Mouse (Mus musculus): ENCODE measurements at regions not wholly inside any gene's neighbourhood (a gene's known extent, or its start where the extent isn't known, plus 50 kb on each side); places are given as distances from the start of the nearest gene placed in this dataset.

DNA sequence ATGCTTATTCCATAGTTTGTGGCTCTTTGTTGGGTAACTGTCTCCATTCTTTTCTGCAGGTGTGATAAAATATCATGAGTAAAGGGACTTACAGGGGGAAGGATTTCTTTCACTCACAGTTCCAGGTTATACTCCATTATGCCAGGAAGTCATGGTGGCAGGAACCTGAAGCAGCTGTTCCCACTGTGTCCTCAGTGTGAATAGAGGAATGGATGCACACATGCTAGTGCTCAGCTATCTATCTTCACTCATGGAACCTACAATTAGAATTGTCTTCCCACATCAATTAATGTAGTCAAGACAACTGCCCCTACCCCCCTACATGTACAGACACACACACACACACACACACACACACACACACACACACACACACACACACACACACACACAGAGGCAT lies 189.5 kb downstream of the Etaa1 start:
- DNase-seq, result no peak

DNA sequence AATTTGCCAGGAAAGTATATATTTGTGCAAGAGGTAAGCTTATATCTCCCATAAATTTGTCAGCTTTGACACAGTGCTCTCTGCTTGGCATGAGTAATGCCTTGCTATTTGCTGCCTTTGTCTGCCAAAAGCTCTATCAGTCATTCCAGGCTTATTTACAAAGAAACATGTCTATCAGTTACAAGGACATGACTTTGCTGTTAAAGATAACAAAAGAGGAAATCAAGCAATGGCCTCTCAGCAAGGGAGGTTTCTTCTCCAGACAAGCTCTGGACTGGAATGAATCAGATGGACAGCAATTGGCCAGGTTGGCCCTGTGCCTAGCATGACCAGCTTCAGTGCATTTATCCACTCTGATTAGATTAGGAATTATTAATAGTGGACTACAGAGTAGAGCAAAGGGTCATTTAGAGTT lies 185.3 kb downstream of the Etaa1 start:
- no peak for DNase-seq

DNA sequence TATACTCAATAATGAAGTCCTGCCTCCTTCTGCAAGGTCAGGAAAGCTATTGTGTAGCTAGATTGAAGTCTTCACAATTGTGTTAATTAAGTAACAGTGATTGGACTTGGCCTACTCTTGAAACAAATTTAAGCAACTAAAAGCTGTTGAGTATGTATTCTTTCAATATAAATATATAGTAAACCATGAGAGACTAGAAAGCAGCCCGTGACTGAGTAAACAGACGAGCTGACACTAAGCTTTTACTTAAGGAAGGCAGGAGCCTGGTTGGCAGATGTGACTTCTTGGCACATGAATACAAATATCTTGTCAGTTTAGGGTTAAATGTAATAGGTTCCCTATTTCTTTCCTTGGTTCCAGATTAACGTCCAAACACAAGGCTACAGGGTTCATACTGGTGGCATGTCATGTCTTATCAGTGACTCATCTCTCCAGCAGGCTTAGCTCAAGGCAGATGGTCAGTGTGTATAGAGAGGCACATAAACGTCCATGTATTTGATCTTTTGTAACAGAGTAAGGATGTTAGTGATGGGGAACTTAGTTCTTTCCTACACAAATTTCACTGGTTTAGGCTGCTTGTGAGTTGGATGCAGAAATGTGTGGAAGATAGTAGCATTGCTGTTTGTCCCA lies 184.7 kb downstream of the Etaa1 start:
- DNase-seq, result no peak

DNA sequence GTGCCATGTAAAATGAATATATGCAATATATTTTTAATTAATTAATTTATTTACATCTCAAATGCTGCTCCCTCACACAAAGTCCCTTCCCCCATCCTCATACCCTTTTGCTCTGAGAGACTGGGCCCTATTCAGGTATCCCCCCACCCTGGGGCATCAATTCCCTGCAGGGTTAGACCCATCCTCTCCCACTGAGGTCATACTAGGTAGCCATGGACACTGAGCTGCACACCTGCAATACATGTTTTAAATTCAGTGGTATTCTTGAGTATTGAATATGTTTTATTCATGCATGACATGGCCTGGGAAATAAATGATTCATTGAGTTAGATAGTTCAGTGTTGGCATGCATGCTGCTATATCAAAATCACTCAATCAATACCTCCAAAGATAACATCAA lies 156.0 kb downstream of the Etaa1 start:
- no peak for DNase-seq

DNA sequence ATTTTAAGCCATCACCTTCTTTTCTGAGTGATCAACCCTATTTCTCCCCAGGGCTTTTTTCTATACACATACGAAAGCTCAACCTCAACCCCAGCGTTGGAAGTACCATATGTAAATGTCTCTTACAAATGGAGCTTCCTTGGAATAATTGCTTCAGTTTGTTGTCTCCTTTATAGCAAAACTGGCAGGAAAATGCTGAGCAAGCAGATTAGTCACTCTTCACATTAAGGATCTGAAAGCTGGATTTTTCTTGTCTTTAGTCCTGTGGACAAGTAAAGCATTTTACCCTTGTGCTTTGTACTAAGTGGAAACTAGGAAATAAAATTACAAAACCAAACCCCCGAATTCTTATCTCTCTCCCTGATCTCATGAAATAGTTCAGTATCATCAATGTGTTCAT lies 145.8 kb downstream of the Etaa1 start:
- no peak for DNase-seq

DNA sequence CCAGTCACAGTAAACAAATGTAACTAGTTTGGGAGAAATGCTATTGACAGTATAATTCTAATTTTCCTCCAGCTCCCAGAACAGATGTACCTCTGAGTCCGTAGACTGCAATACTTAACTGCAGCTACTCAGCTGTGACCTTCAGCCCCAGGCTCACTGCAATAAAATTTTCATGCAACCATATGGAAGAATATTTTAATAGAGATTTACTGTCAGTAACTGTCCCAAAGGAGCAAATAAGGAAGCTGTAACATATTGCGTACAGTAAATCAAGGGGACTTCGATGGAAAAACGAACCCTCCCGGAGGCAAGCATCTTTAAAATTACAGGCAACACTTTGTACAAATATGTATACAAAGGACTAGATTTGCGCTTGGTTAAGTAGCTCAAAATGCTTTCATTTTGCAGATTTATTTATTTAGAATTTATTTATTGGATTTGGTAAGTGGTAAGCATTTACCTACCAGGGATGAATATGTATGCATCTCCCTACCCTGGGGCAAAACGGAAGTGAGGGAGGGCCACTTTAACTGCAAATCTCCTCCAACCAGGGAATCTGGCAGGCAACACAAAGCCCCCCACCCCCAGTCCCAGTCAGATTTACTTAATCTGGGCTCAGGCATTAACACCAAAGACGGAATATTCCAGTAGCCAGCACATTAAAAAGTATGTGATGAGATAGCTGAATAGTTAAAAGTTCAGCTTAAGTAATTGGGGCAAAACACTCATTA lies 141.7 kb downstream of the Etaa1 start:
- DNase-seq, result no peak

DNA sequence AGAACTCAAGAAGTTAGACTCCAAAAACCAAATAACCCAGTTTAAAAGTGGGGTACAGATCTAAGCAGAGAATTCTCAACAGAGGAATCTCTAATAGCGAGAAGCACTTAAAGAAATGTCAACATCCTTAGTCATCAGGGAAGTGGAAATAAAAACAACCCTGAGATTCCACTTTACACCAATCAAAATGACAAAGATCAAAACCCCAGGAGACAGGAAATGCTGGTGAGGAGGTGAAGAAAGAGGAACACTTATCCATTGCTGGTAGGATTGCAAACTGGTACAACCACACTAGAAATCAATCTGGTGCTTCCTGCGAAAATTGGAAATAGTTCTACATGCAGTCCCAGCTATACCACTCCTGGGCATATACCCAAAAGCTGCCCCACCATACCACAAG lies 111.0 kb downstream of the Etaa1 start:
- DNase-seq, result no peak

DNA sequence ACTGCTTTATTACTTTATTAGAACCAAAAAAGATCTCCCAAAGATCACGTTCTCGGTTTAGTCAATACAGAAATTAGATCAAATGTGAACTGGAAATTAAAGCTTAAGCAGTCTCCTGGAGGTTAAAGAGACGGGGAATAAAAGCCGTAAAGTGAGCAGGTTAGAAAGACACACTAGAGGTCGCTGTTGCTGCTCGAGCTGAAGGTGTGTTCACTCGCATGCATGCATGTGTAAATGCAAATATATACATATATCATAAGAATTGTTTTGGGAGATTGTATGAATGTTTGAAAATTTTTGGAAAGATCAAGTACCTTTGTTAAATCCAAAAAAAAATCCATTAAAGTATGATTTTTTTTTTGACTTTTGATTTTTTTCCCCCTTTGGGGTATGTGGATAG lies 101.3 kb downstream of the Etaa1 start:
- no peak for DNase-seq

DNA sequence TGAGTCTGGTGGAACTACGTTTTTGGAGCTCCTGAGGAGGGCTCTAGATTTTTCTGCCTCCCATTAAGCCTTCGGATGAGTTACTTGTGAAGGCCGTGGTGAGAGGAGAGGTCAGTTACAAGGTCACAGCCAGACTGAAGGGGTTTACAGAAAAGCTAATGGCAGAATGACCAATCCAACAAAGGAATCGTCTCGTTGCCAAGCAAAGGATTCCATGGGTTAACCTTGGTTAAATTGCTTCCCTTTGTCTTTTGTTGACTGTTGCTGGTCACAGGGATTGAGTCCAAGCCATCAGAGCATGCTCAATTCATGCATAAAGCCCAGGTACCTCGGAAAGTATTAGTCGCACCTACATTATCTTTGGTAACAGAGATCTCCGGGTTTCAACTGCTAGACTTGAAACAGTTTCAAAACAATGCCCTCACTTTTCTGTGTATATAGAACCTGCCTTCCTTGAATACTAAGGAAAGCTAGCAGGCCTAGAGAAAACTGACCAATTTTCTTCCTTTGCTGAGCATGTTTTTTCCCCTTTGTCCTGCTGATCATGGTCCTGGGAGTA lies 100.3 kb downstream of the Etaa1 start:
- no peak for DNase-seq

DNA sequence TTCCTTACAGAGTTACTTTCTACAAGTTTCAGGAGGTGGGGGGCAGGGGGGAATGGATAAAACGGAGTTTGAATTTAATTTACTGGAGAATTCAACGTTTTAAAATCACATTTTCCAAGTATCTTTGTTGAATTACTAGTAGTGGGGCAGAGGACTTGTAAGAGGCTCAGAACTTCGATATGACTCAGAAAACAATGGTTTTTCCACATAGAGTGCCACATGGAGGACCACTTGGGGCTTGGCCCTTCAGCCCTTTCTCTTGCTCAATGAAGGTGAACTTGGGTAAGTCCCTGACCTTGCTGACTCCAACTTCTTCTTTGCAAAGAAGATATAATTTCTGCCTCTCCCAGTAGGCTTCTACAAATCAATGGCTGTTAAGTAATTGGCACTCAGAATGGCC lies 99.8 kb downstream of the Etaa1 start:
- DNase-seq, result no peak

DNA sequence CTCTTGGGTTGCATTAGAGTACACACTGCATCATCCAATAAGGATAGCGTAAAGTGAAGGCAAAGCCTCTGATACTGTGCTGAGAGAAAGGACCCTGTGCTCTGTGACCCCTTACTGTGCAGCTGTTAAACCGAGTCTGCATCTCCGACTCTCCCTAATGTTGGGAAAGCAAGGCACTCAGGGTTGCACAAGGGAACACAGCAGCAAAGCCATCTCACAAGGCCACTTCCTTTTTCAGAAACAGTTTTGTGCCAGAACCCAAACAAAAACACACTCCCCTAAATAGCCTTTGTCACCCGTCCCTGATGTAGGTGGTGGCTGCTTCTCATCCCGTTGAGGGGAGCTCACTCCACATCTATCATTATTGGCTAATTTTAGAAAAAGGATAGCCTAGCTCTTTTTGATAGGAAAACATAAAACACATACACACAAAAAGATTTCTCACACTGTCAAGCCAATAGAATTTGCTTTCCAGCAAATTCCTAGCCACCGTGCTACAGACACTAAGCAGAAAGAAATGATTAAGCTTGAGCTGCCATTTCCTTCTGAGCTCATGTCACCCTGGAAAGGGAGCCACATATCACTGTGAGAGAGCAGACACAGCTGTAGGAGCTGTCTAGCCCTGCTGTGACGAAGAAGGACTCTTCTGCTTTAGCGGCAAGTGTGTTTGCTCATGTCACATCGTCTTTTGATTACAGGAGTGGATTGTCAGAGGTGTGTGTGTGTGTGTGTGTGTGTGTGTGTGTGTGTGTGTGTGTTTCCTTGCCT lies 94.1 kb downstream of the Etaa1 start:
- DNase-seq, result no peak

DNA sequence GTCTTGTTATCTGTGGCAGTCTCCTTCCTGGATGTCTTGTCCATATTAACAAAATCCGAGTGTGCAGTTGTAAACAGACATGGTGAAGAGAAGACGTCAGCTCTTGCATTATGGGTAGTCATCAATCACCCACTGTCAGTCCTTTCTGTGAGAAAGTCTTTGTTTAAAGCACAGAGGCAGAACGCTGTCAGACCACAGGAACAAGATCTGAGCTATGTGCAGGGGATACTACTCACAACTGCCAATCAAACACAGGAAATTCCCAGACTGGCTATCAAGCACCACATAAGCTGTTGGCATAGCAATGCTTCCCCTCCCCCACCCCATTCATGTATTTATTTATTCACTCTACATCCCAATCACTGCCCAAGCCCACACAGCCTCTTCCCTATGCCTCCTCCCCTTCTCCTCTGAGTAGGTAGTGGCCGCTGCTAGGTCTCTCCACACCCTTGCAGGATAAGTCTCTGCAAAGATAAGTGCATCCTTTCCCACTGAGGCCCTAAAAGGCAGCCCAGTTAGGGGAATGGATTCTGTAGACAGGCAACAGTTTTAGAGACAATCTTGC lies 88.8 kb downstream of the Etaa1 start:
- no peak for DNase-seq

DNA sequence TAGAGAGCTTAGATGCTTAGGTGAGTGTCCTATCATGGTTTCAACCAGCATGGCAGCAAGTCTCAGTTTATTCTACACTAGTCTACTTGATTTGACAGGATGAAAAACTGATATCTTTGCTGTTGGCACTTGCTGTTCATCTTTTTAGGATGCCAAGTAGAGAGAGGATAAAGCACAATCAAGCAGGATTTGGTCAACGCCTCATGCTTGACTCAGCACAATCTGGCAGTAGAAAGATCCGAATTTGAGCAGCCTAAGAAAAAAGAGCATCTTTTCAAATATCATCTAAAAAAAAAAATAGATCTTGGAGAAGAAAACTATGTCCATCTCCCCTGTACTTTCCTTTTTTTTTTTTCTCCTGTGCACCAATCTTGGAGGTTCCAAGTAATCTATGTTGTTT lies 83.0 kb downstream of the Etaa1 start:
- no peak for DNase-seq

DNA sequence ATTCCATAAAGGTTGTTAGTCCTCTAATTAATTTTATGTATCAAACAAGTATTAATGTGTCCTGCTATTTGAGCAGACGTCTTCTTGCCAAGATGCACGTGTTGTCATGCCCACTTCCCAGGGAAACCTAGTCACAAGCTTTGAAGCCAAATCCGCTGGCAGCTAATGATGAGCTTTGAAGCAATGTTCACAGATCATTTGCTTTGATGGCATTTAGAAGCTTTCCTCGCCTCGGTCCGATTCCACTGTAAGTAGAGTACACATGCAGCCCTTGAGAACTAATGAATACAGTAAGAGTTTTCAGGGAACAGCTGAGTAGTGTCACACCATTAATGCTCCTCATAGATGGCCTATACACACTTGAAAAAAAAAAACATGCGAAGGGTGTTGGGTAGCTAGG lies 81.8 kb downstream of the Etaa1 start:
- no peak for DNase-seq

DNA sequence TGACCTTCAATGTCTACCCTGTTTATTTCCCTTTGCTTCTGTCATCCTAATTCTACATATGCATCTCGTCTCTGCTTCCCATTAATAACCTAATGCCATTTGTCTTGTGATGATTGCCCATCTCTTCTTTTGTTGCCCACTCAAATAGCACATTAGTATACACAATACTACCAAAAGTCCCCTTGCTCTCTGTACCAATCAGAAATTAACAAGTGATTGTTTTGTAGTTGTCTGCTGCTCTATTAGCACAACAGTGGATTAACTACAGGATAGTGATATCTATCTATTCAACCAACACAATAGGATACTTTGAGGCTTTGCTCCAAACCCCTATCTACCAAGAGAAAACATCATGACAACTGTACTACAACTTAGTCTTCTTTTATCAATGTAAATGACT lies 70.4 kb downstream of the Etaa1 start:
- DNase-seq, result no peak

Data from kidney, adult 11 months (tissue).